8 mouse cellular contexts compared by ENCODE assay signal in the genomic region with DNA sequence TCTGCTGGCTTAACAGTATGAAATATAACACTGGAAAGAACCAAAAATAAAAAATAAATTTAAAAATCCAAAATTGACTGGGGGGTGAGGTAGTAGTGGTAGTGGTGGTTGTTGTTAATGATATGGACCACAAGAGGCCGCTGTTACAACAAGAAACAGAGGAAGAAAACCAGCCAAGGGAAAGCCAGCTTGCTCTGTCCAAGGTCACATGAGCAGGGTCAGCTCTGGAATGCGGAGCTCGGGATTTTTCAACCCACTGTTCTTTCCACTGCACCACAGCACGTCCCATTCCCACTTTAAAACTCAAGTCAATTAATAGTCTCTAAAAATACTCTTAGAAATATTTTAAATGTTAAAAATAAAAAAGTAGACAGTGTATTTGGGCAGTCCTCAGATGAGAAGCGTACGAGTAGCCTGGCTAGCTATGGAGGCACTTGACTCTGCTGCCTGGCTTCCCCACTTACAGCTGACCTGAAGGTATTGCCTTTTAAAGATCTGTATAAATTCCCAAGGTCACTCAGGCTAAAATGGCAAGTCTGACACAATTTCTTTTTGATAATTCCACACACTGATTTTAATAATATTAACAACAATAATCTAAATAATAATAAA. TPM values are rescaled to one million over a fixed set of nuclear protein-coding genes. Genes with fewer than 3 reads are reported as not detected.
DNase-seq lines count a peak whose midpoint lies in the region; ATAC-seq and TF ChIP-seq lines count a peak whose summit lies in the region.

No protein-coding gene starts in this region.

- ATAC-seq in heart, embryonic 11.5 days (replicated peaks; ENCODE audit: insufficient number of reproducible peaks, low FRiP score, low TSS enrichment): no peak
- peak; percentile 60 for ATAC-seq in midbrain, embryonic 13.5 days

- TF ChIP-seq POLR2A in small intestine, adult 2 months (IDR thresholded peaks at IDR 0.05; ENCODE audit: low read depth, low read length): no peak

- DNase-seq in heart, adult 11 months: peak; percentile 97
- peak; percentile 68 to 82 for DNase-seq in cerebellum, postnatal 36 days
- peak; percentile 62 for DNase-seq in gastrocnemius, postnatal 25 days
- DNase-seq in kidney, adult 11 months: peak; percentile 82
- peak; percentile 69 to 75 for DNase-seq in left cerebral cortex, postnatal 25 days (ENCODE audit: low spot score in 2 of 2)

- no peak overlapping the region for H3K4me3 ChIP-seq in heart, embryonic 11.5 days (ENCODE audit: low read depth, low read length)
- H3K4me3 ChIP-seq in midbrain, embryonic 13.5 days (replicated peaks): no peak overlapping the region
- H3K4me3 ChIP-seq in small intestine, adult 2 months (ENCODE audit: low read depth, low read length): no peak overlapping the region

- intact Hi-C loops in left cerebral cortex, postnatal 25 days (cut with DNase I): loop anchor here (2.0 kb wide), 1 partner anchor 314 kb away; no protein-coding TSS in a partner anchor

- peak; percentile 33; the same call in 1 of the 2 replicates for TF ChIP-seq CTCF in small intestine, adult 2 months (IDR thresholded peaks at IDR 0.05; ENCODE audit: extremely low read depth, insufficient read length, insufficient replicate concordance, low read depth, low read length)

- WGBS in heart, embryonic 11.5 days (ENCODE audit: insufficient replicate concordance): 17% methylated on average over 6 of the region's 6 CpGs
- WGBS in midbrain, embryonic 13.5 days: 27% methylated on average over 6 of the region's 6 CpGs
- 24% methylated on average over 6 of the region's 6 CpGs for WGBS in small intestine, adult 2 months

- H3K36me3 ChIP-seq in heart, embryonic 11.5 days (ENCODE audit: control insufficient read depth, insufficient read depth, low read length): no peaks in the 10 kb centered on the region
- no peaks in the 10 kb centered on the region for H3K36me3 ChIP-seq in midbrain, embryonic 13.5 days
- no peaks in the 10 kb centered on the region for H3K36me3 ChIP-seq in small intestine, adult 2 months (ENCODE audit: control insufficient read depth, insufficient read depth, low read length)

- H3K4me2 ChIP-seq in heart, embryonic 11.5 days: no peak overlapping the region; the same call in 1 of the 2 replicates
- H3K4me2 ChIP-seq in midbrain, embryonic 13.5 days (replicated peaks): no peak overlapping the region

- no peak overlapping the region for H3K27ac ChIP-seq in heart, embryonic 11.5 days (ENCODE audit: low read depth, low read length)
- H3K27ac ChIP-seq in midbrain, embryonic 13.5 days: no peak overlapping the region
- no peak overlapping the region for H3K27ac ChIP-seq in small intestine, adult 2 months (ENCODE audit: insufficient read depth, low read depth, low read length)

- no peaks in the 10 kb centered on the region for H3K9me3 ChIP-seq in heart, embryonic 11.5 days (replicated peaks; ENCODE audit: control insufficient read depth, low read length)
- no peaks in the 10 kb centered on the region for H3K9me3 ChIP-seq in midbrain, embryonic 13.5 days

- H3K4me1 ChIP-seq in heart, embryonic 11.5 days (ENCODE audit: control insufficient read depth, insufficient read depth, low read length): no peaks in the 10 kb centered on the region
- H3K4me1 ChIP-seq in midbrain, embryonic 13.5 days (replicated peaks): no peaks in the 10 kb centered on the region
- 0 out of 2 replicates have a peak, but pooled peaks cover 3% of the 10 kb centered on the region for H3K4me1 ChIP-seq in small intestine, adult 2 months (ENCODE audit: control insufficient read depth, insufficient read depth, insufficient read length, low read length)

- H3K27me3 ChIP-seq in heart, embryonic 11.5 days (ENCODE audit: control insufficient read depth, insufficient read depth, low read length): no peaks in the 10 kb centered on the region
- 0 out of 2 replicates have a peak, but pooled peaks cover 2% of the 10 kb centered on the region for H3K27me3 ChIP-seq in midbrain, embryonic 13.5 days
- no peaks in the 10 kb centered on the region for H3K27me3 ChIP-seq in small intestine, adult 2 months (ENCODE audit: control insufficient read depth, insufficient read depth, low read length)

- H3K9ac ChIP-seq in heart, embryonic 11.5 days (ENCODE audit: low read depth, low read length): no peak overlapping the region
- no peak overlapping the region for H3K9ac ChIP-seq in midbrain, embryonic 13.5 days (replicated peaks)

RNA-seq across cellular contexts. Expression of a gene that starts 37.4 kb away (rescaled TPM):
- polyA plus RNA-seq in heart, embryonic 11.5 days (2014; fragmentation: Nextera tagmentation; extraction: Ambion mirVana): 0.82 and 0.86 TPM in 2 replicates
- under 1 TPM; 0.16 to 0.33 TPM for total RNA-seq in gastrocnemius, postnatal 25 days (2021)
- total RNA-seq in left cerebral cortex, postnatal 25 days (2021): 10 to 100 TPM; 14.2 to 15.8 TPM
- 5.5 and 6.8 TPM in 2 replicates for polyA plus RNA-seq in midbrain, embryonic 13.5 days (2015; fragmentation: Nextera tagmentation; extraction: Ambion mirVana)
- polyA plus RNA-seq in small intestine, adult 2 months (2012; rRNA removed): 0.32 and 0.60 TPM in 2 replicates
